Mouse (Mus musculus) erythroblast, embryonic 14.5 days (primary cell): ENCODE results near the gene Dhrs1.

Experiments used
- GATA1 ChIP-seq: IDR thresholded peaks from 2 replicates; pipeline ENCODE4 v1.6.1; 2012; ENCODE audit warnings: low read length, inconsistent platforms, mixed read lengths
- TAL1 ChIP-seq: IDR thresholded peaks from 3 replicates; pipeline ENCODE4 v1.6.1; 2012; ENCODE audit warnings: low read length, inconsistent platforms, mixed read lengths

DNA sequence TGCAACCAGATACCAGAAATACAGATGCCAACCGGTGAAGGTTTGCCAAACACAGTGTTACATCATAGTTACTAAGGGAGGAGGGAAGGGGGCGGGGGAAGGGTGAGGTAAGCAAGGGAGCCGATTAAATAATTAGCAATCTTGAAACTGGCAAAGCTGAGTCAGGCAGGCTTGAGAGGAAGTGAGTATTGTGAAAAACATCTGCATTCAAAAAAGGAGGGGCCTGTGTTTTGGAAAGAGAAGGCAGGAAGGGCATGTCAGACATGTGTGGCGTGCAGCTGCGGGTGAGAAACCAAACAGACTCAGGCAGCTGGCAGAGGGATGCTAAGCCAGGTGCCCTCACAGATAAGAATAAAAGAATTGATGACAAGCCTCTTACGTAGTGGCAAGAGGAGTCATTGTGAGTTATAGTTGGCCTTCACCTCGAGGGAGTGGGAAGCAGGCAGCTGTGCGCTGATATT lies 21.0 kb downstream of the Dhrs1 start:
- TF ChIP-seq GATA1, result no peak
- TF ChIP-seq TAL1, result no peak
